Mouse (Mus musculus) G1E (cell line): ENCODE data around the gene Gm20708. TPM values are rescaled to one million over a fixed set of nuclear protein-coding genes. Genes with fewer than 3 reads are reported as not detected.

Experiments
- ATAC-seq: 2 replicates; pipeline ENCODE4 v1.8.0; 2016; ENCODE audit warnings: mild to moderate bottlenecking; ENCODE audit not compliant: insufficient number of reproducible peaks, poor library complexity, low FRiP score, severe bottlenecking; ENCODE audit errors: extremely low read depth
- DNase-seq: peaks from one replicate; pipeline ENCODE4 v3.0.0; 2012; ENCODE audit warnings: low spot score
- H3K27me3 ChIP-seq: 2 replicates; pipeline ENCODE4 v1.6.1; 2012; ENCODE audit warnings: mild to moderate bottlenecking, low read length, inconsistent platforms; ENCODE audit not compliant: insufficient read depth
- H3K36me3 ChIP-seq: replicated peaks from 2 replicates; pipeline ENCODE3; 2012; ENCODE audit warnings: mild to moderate bottlenecking, inconsistent platforms
- H3K4me1 ChIP-seq: 2 replicates; pipeline ENCODE4 v1.6.1; 2012; ENCODE audit warnings: low read depth, low read length, inconsistent platforms, mixed read lengths; ENCODE audit not compliant: insufficient read depth
- H3K4me3 ChIP-seq: 2 replicates; pipeline ENCODE4 v1.5.1; 2012; ENCODE audit warnings: low read depth, mild to moderate bottlenecking, inconsistent platforms, low read length, moderate library complexity, mixed read lengths
- H3K9me3 ChIP-seq: replicated peaks from 2 replicates; pipeline ENCODE4 v1.6.1; 2012; ENCODE audit warnings: inconsistent platforms
- CTCF ChIP-seq: IDR thresholded peaks from 2 replicates; pipeline ENCODE4 v1.5.1; 2012; ENCODE audit warnings: low read depth, low read length, inconsistent platforms, mixed read lengths
- GATA1 ChIP-seq: IDR thresholded peaks from 2 replicates; pipeline ENCODE4 v1.6.1; 2012; ENCODE audit warnings: borderline replicate concordance, low read length, inconsistent platforms, mixed read lengths
- GATA2 ChIP-seq: IDR thresholded peaks from 2 replicates; pipeline ENCODE4 v1.6.1; 2012; ENCODE audit warnings: low read depth, low read length, inconsistent platforms, borderline replicate concordance
- POLR2AphosphoS5 ChIP-seq: IDR thresholded peaks from 2 replicates; pipeline ENCODE4 v1.6.1; 2012; ENCODE audit warnings: low read depth, low read length, inconsistent platforms; ENCODE audit not compliant: insufficient replicate concordance
- TAL1 ChIP-seq: conservative IDR thresholded peaks from 2 replicates; pipeline ENCODE4 v1.6.1; 2012; ENCODE audit warnings: low read depth, low read length, inconsistent platforms, mixed read lengths
- polyA plus RNA-seq: library from polyadenylated mRNA; stranded (reverse); fragments of >175 nt; gene quantifications from 2 replicates; pipeline ENCODE4 v1.2.3, GENCODE M21; 2012
- total RNA-seq, 2 experiments: library from RNA; stranded (forward) in 1 of 2; stranded (reverse) in 1 of 2; fragments of 200-1000 nt in 1 of 2; fragments of >200 nt in 1 of 2; fragmentation: Nextera tagmentation in 1 of 2; gene quantifications; 2 replicates each; pipeline ENCODE4 v1.2.3; 2014 to 2017

The Gm20708 gene
- total and polyA plus RNA-seq, 3 experiments: 0.09 to 8.7 TPM; not detected in 1

DNA sequence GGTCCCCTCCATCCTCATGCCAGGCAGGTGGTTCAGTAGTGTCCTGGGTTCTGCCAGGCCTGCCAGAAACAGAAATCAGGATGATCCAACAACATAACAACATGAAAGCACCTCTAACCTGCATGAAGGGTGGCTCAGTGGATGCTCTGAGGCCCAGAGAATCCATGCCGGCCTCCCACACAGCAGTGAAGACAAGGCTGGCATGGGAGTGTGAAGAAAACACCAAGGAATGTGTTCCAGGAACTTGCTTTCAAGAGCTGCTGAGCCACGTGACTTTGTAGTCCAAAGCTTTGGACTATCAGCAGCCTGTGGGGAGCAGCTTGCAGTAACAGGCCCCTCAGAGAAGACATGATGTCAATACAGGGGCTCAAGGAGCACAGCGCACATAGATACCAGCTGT lies 43.2 kb upstream of the Gm20708 start:
- peaks cover 91% of the 10 kb centered on the region for H3K36me3 ChIP-seq
- no peaks in the 10 kb centered on the region for H3K9me3 ChIP-seq

GRCm38 (mm10) chr11:117768725-117769682 lies 40.5 kb upstream of the Gm20708 start:
- DNase-seq (no peak), ATAC-seq (no peak)
- no peaks in the 10 kb centered on the region for H3K9me3 ChIP-seq
- H3K36me3 ChIP-seq: peaks cover 94% of the 10 kb centered on the region
- H3K4me1 ChIP-seq: peaks cover 24% of the 10 kb centered on the region
- no peak overlapping the region for H3K4me3 ChIP-seq
- no peaks in the 10 kb centered on the region for H3K27me3 ChIP-seq
- TF ChIP-seq CTCF (no peak), POLR2AphosphoS5 (no peak), TAL1 (no peak)

More for the DNA sequence above, 43.2 kb upstream of the Gm20708 start:
- no peak overlapping the region for H3K4me3 ChIP-seq
- no peaks in the 10 kb centered on the region for H3K27me3 ChIP-seq
- ATAC-seq (no peak), DNase-seq (no peak)
- TF ChIP-seq POLR2AphosphoS5 (no peak), GATA2 (no peak), CTCF (no peak), TAL1 (no peak), GATA1 (no peak)
- H3K4me1 ChIP-seq: peaks cover 14% of the 10 kb centered on the region

DNA sequence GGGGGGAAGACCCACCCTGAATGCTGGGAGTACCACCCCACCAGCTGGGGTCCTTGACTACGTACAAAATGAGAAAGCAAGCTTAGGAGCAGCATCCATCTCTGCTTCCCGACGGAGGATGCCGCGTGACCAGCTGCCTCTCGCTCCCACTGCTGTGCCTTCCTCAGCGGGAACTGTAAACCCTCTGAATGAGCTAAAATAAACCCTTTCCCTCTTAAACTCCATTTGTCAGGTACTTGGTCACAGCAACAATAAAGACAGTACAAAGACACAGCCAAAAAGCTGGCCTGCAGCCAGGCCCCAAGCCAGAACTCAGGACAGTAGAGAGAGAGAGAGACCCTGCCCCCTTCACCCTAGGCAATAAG lies 39.8 kb upstream of the Gm20708 start:
- peaks cover 94% of the 10 kb centered on the region for H3K36me3 ChIP-seq
- no peaks in the 10 kb centered on the region for H3K27me3 ChIP-seq
- DNase-seq (no peak), ATAC-seq (no peak)
- H3K4me3 ChIP-seq: no peak overlapping the region
- H3K4me1 ChIP-seq: peaks cover 26% of the 10 kb centered on the region
- H3K9me3 ChIP-seq: no peaks in the 10 kb centered on the region
- TF ChIP-seq TAL1: no peak

DNA sequence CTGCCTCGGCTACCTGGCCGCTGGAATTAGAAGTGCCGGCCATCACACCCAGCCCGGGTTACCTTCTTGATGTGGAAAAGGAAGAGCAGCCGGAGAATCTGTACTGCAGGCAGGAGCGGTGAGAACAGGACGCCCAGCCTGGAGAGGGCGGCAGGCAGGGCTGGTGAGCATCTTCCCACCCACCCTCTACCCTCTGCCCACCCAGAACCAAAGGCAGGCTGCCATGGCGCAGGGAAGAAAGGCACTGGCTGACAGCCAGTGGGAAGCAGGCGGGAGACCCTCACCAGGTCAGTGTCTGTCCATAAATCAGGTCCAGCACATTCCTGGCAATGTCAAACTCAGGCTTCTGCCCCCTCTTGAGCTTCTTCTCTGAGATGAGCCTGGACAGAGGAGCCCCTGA lies 39.1 kb upstream of the Gm20708 start:
- ATAC-seq (no peak), DNase-seq (no peak)
- peaks cover 94% of the 10 kb centered on the region for H3K36me3 ChIP-seq
- no peak overlapping the region for H3K4me3 ChIP-seq
- H3K9me3 ChIP-seq: no peaks in the 10 kb centered on the region
- no peaks in the 10 kb centered on the region for H3K27me3 ChIP-seq
- peaks cover 24% of the 10 kb centered on the region for H3K4me1 ChIP-seq
- TF ChIP-seq GATA2 (no peak), POLR2AphosphoS5 (no peak), GATA1 (no peak), TAL1 (no peak), CTCF (no peak)

GRCm38 (mm10) chr11:117772352-117772751 lies 37.1 kb upstream of the Gm20708 start:
- Histone ChIP-seq H3K27me3 (no peaks in the 10 kb centered on the region), H3K4me3 (no peak overlapping the region), H3K9me3 (no peaks in the 10 kb centered on the region), H3K36me3 (peaks cover 95% of the 10 kb centered on the region), H3K4me1 (peaks cover 21% of the 10 kb centered on the region)
- DNase-seq: no peak
- ATAC-seq: no peak
- TF ChIP-seq POLR2AphosphoS5: no peak
- TF ChIP-seq GATA1: no peak
- no peak for TF ChIP-seq GATA2
- no peak for TF ChIP-seq CTCF
- TF ChIP-seq TAL1: no peak

GRCm38 (mm10) chr11:117774925-117775324 lies 34.5 kb upstream of the Gm20708 start:
- no peak for DNase-seq
- TF ChIP-seq TAL1 (no peak), GATA2 (no peak), POLR2AphosphoS5 (no peak), CTCF (no peak), GATA1 (no peak)
- Histone ChIP-seq H3K9me3 (no peaks in the 10 kb centered on the region), H3K36me3 (peaks cover 89% of the 10 kb centered on the region), H3K4me1 (peaks cover 31% of the 10 kb centered on the region), H3K27me3 (no peaks in the 10 kb centered on the region), H3K4me3 (no peak overlapping the region)
- ATAC-seq: no peak

DNA sequence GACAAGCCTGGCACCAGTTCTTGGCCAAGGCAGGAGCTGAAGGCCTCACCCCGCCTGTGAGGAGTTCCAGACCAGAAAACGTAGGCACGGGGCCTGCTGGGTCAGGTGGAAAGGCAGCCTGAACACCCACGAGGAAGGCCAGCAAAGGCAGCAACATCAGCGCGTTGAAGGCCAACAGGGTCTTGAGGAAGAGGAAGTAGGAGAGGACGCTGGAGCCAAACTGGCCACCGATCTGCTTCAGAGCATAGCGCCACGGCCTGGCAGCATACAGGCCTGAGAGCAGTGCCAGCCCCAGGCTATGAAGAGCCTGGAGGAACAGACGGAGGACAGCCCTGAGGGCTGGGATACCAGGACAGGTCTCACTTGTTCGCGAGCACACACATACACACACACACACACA lies 33.9 kb upstream of the Gm20708 start:
- H3K4me3 ChIP-seq: no peak overlapping the region
- TF ChIP-seq GATA2 (no peak), GATA1 (no peak), POLR2AphosphoS5 (no peak), CTCF (no peak), TAL1 (no peak)
- peaks cover 83% of the 10 kb centered on the region for H3K36me3 ChIP-seq
- no peak for DNase-seq
- no peaks in the 10 kb centered on the region for H3K27me3 ChIP-seq
- H3K4me1 ChIP-seq: peaks cover 38% of the 10 kb centered on the region
- ATAC-seq: no peak
- H3K9me3 ChIP-seq: no peaks in the 10 kb centered on the region
